Mouse (Mus musculus): ENCODE measurements around the gene Moxd1. TPM values are rescaled to one million over a fixed set of nuclear protein-coding genes. Genes with fewer than 3 reads are reported as not detected.

Moxd1 gene
- 10.6 and 14.3 TPM in 2 replicates for total RNA-seq (2014; rRNA removed)
- polyA plus RNA-seq (2015; fragmentation: Nextera tagmentation; extraction: Ambion mirVana): 12.9 and 16.2 TPM in 2 replicates

DNA sequence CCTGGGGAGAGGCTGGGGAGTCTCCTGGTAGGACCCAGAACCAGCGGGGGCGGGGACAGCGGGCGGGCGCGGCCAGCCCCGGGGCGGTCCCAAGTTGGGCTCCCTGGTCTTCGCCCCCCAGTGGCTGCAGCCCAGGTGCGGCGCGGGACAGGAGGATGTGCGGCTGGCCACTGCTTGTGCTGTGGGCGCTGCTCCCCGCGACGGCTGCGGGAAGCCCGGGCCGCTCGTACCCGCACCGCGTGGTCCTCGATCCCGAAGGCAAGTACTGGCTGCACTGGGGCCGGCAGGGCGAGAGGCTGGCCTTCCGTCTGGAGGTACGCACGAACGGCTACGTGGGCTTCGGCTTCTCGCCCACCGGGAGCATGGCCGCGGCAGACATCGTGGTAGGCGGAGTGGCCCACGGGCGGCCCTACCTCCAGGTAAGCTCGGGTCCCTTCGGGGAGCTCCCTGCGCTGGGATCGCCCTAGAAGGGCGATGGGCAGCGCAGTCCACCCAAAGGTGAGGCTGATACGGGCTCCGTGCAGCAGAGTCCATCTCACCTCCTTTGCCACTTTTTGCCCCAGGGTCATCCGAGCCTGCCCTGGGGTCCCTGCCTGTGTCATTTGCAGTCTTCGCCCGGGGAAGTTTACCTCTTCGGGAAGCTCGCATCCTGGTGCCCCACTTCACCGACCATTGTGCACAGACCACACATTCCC is at the start of gene Moxd1:
Gene Moxd1, plus strand, starts transcription at position 69 of the 695 bp plus-strand sequence.
- ATAC-seq: peak; percentile 25
- H3K36me3 ChIP-seq (ENCODE audit: insufficient read depth, low read length): no peaks in the 10 kb centered on the region

DNA sequence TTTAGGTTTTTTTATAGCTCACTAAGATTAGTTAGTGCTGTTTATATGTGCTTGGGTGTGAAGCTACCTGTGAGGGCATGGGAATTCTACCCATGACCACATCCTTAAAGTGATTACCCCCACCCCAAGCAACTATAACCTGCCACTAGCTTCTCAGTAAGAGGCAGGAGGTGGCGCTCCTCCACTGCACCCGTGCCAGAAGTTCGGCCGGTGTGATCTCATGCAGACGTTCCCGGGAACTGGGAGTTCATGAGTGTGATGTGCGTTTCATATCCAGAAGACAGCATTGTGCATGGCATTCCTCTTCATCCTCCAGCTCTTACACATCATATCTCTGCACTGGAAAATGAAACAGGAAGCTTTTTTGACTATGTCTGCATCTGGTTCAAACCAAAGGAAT is 32.9 kb upstream of the Moxd1 start:
- Histone ChIP-seq H3K4me2 (ENCODE audit: low read depth, low read length) (no peak overlapping the region), H3K36me3 (ENCODE audit: insufficient read depth, low read length) (peaks cover 24% of the 10 kb centered on the region; the same call in 1 of the 2 replicates), H3K4me1 (ENCODE audit: insufficient read depth, low read length) (no peaks in the 10 kb centered on the region), H3K27me3 (ENCODE audit: insufficient read depth, low read length) (no peaks in the 10 kb centered on the region), H3K27ac (no peak overlapping the region), H3K4me3 (ENCODE audit: low read length) (no peak overlapping the region), H3K9ac (replicated peaks; ENCODE audit: low read length) (no peak overlapping the region), H3K9me3 (ENCODE audit: low read length) (no peaks in the 10 kb centered on the region)
- WGBS: 52% methylated on average over 7 of the region's 7 CpGs
- DNase-seq (ENCODE audit: low spot score) (peak; percentile 28), ATAC-seq (peak; percentile 62; the same call in 1 of the 2 replicates)
- peak; percentile 58 for TF ChIP-seq CTCF (IDR thresholded peaks at IDR 0.05; ENCODE audit: low read depth)

More for the DNA sequence above, at the start of gene Moxd1:
- peak; percentile 13 for DNase-seq (ENCODE audit: low spot score)
- Histone ChIP-seq H3K4me1 (ENCODE audit: insufficient read depth, low read length) (peaks cover 5% of the 10 kb centered on the region; the same call in 1 of the 2 replicates), H3K4me2 (ENCODE audit: low read depth, low read length) (peak within 1 kb of the TSS; percentile 78), H3K4me3 (ENCODE audit: low read length) (peak within 1 kb of the TSS; percentile 41), H3K9me3 (ENCODE audit: low read length) (no peaks in the 10 kb centered on the region), H3K27ac (no peak within 1 kb of the TSS), H3K9ac (replicated peaks; ENCODE audit: low read length) (peak within 1 kb of the TSS; percentile 33; the same call in 1 of the 2 replicates), H3K27me3 (ENCODE audit: insufficient read depth, low read length) (peaks cover 21% of the 10 kb centered on the region)
- no peak for TF ChIP-seq CTCF (IDR thresholded peaks at IDR 0.05; ENCODE audit: low read depth)
- WGBS: under 1% methylated on average over 54 of the region's 56 CpGs

DNA sequence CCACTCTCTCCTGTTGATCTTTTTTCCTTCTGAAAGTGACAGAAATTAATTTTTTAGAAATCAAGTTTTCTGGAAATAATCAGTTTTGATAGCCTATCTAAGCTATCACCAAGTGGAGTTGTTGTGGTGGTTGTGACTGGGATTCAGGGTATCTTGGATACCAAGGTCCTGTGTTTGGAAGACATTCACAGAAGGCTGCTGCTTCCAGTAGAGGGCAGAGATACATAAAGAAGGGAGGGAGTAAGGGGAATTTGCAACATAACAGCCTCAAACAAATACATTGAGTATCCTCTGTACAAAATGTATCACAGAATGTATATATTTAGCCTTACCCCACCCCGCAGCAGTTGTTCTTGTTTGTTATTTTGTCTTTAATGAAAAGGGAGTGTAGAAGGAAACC is 31.3 kb upstream of the Moxd1 start:
- WGBS: 67% methylated on average over 1 of the region's 1 CpGs
- no peak overlapping the region for H3K4me3 ChIP-seq (ENCODE audit: low read length)
- no peak overlapping the region for H3K4me2 ChIP-seq (ENCODE audit: low read depth, low read length)
- TF ChIP-seq CTCF (IDR thresholded peaks at IDR 0.05; ENCODE audit: low read depth): peak; percentile 72
- ATAC-seq: peak; percentile 63; the same call in 1 of the 2 replicates
- no peaks in the 10 kb centered on the region for H3K9me3 ChIP-seq (ENCODE audit: low read length)
- no peak overlapping the region for H3K27ac ChIP-seq
- H3K4me1 ChIP-seq (ENCODE audit: insufficient read depth, low read length): no peaks in the 10 kb centered on the region
- no peak overlapping the region for H3K9ac ChIP-seq (replicated peaks; ENCODE audit: low read length)
- H3K36me3 ChIP-seq (ENCODE audit: insufficient read depth, low read length): peaks cover 9% of the 10 kb centered on the region; the same call in 1 of the 2 replicates
- peak; percentile 68 for DNase-seq (ENCODE audit: low spot score)
- no peaks in the 10 kb centered on the region for H3K27me3 ChIP-seq (ENCODE audit: insufficient read depth, low read length)

DNA sequence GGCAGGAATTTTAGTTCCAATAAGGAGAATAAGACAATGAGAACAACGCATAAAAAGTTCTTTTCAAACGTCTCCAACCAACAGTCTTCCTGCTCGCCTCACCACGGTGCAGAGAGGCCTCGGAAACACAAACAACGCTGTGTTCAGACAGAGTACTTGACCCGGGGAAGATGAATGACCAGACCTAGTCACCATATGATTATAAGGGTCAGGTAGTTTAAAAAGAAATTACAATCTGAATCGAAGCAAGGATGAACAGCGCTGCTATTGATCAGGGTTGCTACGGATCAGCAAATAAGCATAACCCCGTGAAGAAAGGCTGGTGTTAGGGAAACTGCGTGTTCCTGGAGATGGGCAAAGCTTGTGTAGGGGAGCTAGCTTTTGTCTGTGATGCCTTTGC is 24.0 kb upstream of the Moxd1 start:
- Histone ChIP-seq H3K9ac (replicated peaks; ENCODE audit: low read length) (no peak overlapping the region), H3K4me1 (ENCODE audit: insufficient read depth, low read length) (no peaks in the 10 kb centered on the region), H3K4me2 (ENCODE audit: low read depth, low read length) (no peak overlapping the region), H3K27me3 (ENCODE audit: insufficient read depth, low read length) (no peaks in the 10 kb centered on the region), H3K27ac (no peak overlapping the region), H3K9me3 (ENCODE audit: low read length) (no peaks in the 10 kb centered on the region), H3K4me3 (ENCODE audit: low read length) (no peak overlapping the region), H3K36me3 (ENCODE audit: insufficient read depth, low read length) (no peaks in the 10 kb centered on the region)
- DNase-seq (ENCODE audit: low spot score): no peak
- TF ChIP-seq CTCF (IDR thresholded peaks at IDR 0.05; ENCODE audit: low read depth): no peak
- WGBS: 24% methylated on average over 12 of the region's 12 CpGs
- ATAC-seq: no peak

- Histone ChIP-seq H3K4me2 (ENCODE audit: low read depth, low read length) (no peak overlapping the region), H3K9me3 (ENCODE audit: low read length) (no peaks in the 10 kb centered on the region), H3K4me3 (ENCODE audit: low read length) (no peak overlapping the region), H3K36me3 (ENCODE audit: insufficient read depth, low read length) (no peaks in the 10 kb centered on the region), H3K9ac (replicated peaks; ENCODE audit: low read length) (no peak overlapping the region), H3K27me3 (ENCODE audit: insufficient read depth, low read length) (no peaks in the 10 kb centered on the region), H3K4me1 (ENCODE audit: insufficient read depth, low read length) (no peaks in the 10 kb centered on the region), H3K27ac (no peak overlapping the region)
- WGBS: 62% methylated on average over 3 of the region's 3 CpGs
- TF ChIP-seq CTCF (IDR thresholded peaks at IDR 0.05; ENCODE audit: low read depth): no peak
- ATAC-seq (no peak), DNase-seq (ENCODE audit: low spot score) (no peak)
Measured at GRCm38 (mm10) chr10:24200099-24200498, 23.2 kb upstream of the Moxd1 start.

DNA sequence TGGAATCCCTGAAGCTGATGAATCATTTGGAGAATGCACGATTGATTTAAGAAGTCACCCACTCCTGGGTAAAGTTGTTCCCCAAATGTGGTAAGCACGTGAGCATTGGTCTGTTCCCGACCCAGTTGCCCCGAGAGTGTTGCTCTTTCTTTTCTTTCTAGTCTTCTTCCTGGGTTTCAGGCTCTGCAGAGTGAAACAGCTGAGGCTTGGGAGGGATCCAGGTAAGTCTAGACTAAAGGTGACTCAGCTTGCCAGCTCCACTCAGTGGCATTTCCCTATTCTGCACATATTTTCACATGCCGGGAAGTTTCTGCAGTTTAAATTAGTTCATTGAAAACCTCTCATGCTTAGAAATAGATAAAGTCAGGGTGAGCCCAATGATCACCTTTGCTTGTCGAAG is 13.2 kb upstream of the Moxd1 start:
- DNase-seq (ENCODE audit: low spot score) (no peak), ATAC-seq (no peak)
- H3K9ac ChIP-seq (replicated peaks; ENCODE audit: low read length): no peak overlapping the region
- H3K36me3 ChIP-seq (ENCODE audit: insufficient read depth, low read length): no peaks in the 10 kb centered on the region
- TF ChIP-seq CTCF (IDR thresholded peaks at IDR 0.05; ENCODE audit: low read depth): no peak
- H3K4me3 ChIP-seq (ENCODE audit: low read length): no peak overlapping the region
- 83% methylated on average over 6 of the region's 6 CpGs for WGBS
- H3K27ac ChIP-seq: no peak overlapping the region
- no peaks in the 10 kb centered on the region for H3K9me3 ChIP-seq (ENCODE audit: low read length)
- H3K4me2 ChIP-seq (ENCODE audit: low read depth, low read length): no peak overlapping the region
- no peaks in the 10 kb centered on the region for H3K27me3 ChIP-seq (ENCODE audit: insufficient read depth, low read length)
- no peaks in the 10 kb centered on the region for H3K4me1 ChIP-seq (ENCODE audit: insufficient read depth, low read length)

GRCm38 (mm10) chr10:24213297-24213696 is 10.0 kb upstream of the Moxd1 start:
- no peak overlapping the region for H3K4me2 ChIP-seq (ENCODE audit: low read depth, low read length)
- no peak overlapping the region for H3K27ac ChIP-seq
- no peaks in the 10 kb centered on the region for H3K4me1 ChIP-seq (ENCODE audit: insufficient read depth, low read length)
- H3K9me3 ChIP-seq (ENCODE audit: low read length): no peaks in the 10 kb centered on the region
- ATAC-seq: no peak
- whole genome bisulfite sequencing: 69% methylated on average over 5 of the region's 5 CpGs
- no peak overlapping the region for H3K9ac ChIP-seq (replicated peaks; ENCODE audit: low read length)
- TF ChIP-seq CTCF (IDR thresholded peaks at IDR 0.05; ENCODE audit: low read depth): no peak
- H3K36me3 ChIP-seq (ENCODE audit: insufficient read depth, low read length): no peaks in the 10 kb centered on the region
- H3K27me3 ChIP-seq (ENCODE audit: insufficient read depth, low read length): no peaks in the 10 kb centered on the region
- DNase-seq (ENCODE audit: low spot score): no peak
- H3K4me3 ChIP-seq (ENCODE audit: low read length): no peak overlapping the region

All from hindbrain, postnatal 0 days (tissue).